Mouse (Mus musculus) ES-Bruce4 (cell line): ENCODE results near the gene Serbp1. TPM values are rescaled to one million over a fixed set of nuclear protein-coding genes. Genes with fewer than 3 reads are reported as not detected.

Source experiments
- H3K27ac ChIP-seq: 2 replicates; pipeline ENCODE4 v1.5.1; 2012; ENCODE audit warnings: low read length, inconsistent platforms; ENCODE audit not compliant: insufficient read depth
- H3K27me3 ChIP-seq: 2 replicates; pipeline ENCODE4 v1.6.1; 2012; ENCODE audit warnings: mild to moderate bottlenecking, low read length, inconsistent platforms; ENCODE audit not compliant: control insufficient read depth, poor library complexity, insufficient read depth, severe bottlenecking
- H3K36me3 ChIP-seq: 2 replicates; pipeline ENCODE4 v1.6.1; 2012; ENCODE audit warnings: inconsistent platforms, mild to moderate bottlenecking, low read length, moderate library complexity; ENCODE audit not compliant: control insufficient read depth, poor library complexity, insufficient read depth, severe bottlenecking
- H3K4me1 ChIP-seq: one replicate; pipeline ENCODE4 v1.8.1; 2011; ENCODE audit warnings: low read length; ENCODE audit not compliant: control insufficient read depth, insufficient read depth
- H3K4me3 ChIP-seq: 2 replicates; pipeline ENCODE4 v1.5.1; 2011; ENCODE audit warnings: low read depth, mild to moderate bottlenecking, low read length
- H3K9ac ChIP-seq: 2 replicates; pipeline ENCODE4 v1.6.1; 2012; ENCODE audit warnings: low read depth, mild to moderate bottlenecking, inconsistent platforms; ENCODE audit not compliant: poor library complexity, severe bottlenecking
- H3K9me3 ChIP-seq: replicated peaks from 2 replicates; pipeline ENCODE4 v1.6.1; 2012; ENCODE audit warnings: mild to moderate bottlenecking, low read length, inconsistent platforms; ENCODE audit not compliant: control insufficient read depth, poor library complexity, insufficient read depth, severe bottlenecking
- CTCF ChIP-seq: IDR thresholded peaks from one replicate; pipeline ENCODE4 v1.8.1; 2011; ENCODE audit warnings: low read depth, low read length
- EP300 ChIP-seq: IDR thresholded peaks from 2 replicates; pipeline ENCODE4 v1.6.1; 2011; ENCODE audit warnings: low read depth, low read length; ENCODE audit not compliant: insufficient read depth
- POLR2A ChIP-seq: IDR thresholded peaks from one replicate; pipeline ENCODE4 v1.8.1; 2011; ENCODE audit warnings: low read length; ENCODE audit not compliant: insufficient read depth
- polyA plus RNA-seq: library from polyadenylated mRNA; stranded (reverse); fragments of >200 nt; gene quantifications from 2 replicates; pipeline ENCODE4 v1.2.4, GENCODE M21; 2011; ENCODE audit warnings: low read depth; ENCODE audit not compliant: missing spikeins, insufficient read depth, insufficient read length

Serbp1 gene
- polyA plus RNA-seq, 1 experiment, result 1,955 TPM

DNA sequence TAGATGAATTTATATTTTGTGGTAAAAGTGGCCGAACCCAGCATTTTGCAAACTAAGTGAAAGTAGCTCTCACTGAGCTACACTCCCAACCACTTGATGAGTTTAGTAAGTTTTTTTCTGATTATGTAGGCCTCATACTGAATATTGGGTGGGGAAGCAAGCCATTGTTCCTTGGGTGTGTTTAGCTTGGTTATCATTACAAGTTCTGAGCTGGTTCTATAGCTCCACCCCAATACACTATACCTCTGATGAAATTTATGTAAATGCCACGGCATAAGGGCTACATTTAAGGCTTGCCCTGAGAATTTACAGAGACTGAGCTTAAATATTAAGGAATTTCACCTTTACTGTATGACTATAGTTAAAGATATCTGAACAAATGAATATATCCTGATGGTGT, 31.5 kb downstream of the Serbp1 start:
- H3K9ac ChIP-seq, result peak overlapping the region; percentile 99
- H3K27ac ChIP-seq, result no peak overlapping the region
- H3K4me3 ChIP-seq, result peak overlapping the region; percentile 25; the same call in 1 of the 2 replicates
- H3K36me3 ChIP-seq, result peaks cover 58% of the 10 kb centered on the region
- no peaks in the 10 kb centered on the region for H3K4me1 ChIP-seq
- no peaks in the 10 kb centered on the region for H3K9me3 ChIP-seq
- TF ChIP-seq EP300 (no peak), CTCF (no peak), POLR2A (no peak)
- H3K27me3 ChIP-seq, result no peaks in the 10 kb centered on the region

DNA sequence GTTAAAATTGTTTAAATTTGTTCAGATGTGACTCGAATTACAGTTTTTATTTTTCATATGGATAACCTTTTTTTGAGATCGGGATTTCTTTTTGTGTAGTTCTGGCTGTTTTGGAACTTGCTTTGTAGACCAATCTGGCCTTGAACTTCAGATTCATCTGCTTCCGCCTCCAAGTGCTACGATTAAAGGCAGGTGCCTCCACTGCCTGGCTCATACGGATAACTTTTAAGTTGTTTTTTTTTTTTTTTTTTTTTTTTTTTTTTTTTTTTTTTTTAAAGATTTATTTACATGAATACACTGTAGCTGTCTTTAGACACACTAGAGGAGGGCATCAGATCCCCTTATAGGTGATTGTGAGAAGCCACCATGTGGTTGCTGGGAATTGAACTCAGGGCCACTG, 40.0 kb downstream of the Serbp1 start:
- H3K4me1 ChIP-seq, result no peaks in the 10 kb centered on the region
- H3K27ac ChIP-seq, result no peak overlapping the region
- no peak overlapping the region; the same call in 1 of the 2 replicates for H3K9ac ChIP-seq
- no peaks in the 10 kb centered on the region for H3K9me3 ChIP-seq
- H3K36me3 ChIP-seq, result peaks cover 90% of the 10 kb centered on the region
- TF ChIP-seq EP300, result no peak
- TF ChIP-seq CTCF, result no peak
- no peak for TF ChIP-seq POLR2A
- no peak overlapping the region for H3K4me3 ChIP-seq
- no peaks in the 10 kb centered on the region for H3K27me3 ChIP-seq

DNA sequence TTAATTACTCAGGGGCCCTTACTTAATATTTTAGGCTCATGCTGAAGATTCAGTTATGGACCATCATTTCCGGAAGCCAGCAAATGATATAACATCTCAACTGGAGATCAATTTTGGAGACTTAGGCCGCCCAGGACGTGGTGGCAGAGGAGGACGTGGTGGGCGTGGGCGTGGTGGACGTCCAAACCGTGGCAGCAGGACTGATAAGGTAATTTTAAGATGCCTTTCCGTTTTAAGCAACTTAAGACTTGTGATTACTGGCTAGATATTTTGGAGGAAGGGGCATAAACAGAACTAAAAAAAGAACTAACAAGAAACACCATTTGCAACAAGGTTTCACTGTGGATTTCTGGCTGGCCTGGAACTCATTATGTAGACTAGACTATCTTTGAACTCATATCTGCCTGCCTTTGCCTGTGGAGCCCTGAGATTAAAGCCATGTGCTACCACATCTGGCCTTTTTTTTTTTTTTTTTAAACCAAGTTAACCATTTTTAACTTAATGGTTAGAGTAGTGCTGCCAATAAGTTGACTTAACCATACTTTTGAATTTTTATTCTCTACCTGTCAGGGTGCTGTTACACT, 43.7 kb downstream of the Serbp1 start:
- Histone ChIP-seq H3K27ac (no peak overlapping the region), H3K4me3 (no peak overlapping the region), H3K36me3 (peaks cover 84% of the 10 kb centered on the region), H3K9me3 (no peaks in the 10 kb centered on the region), H3K4me1 (no peaks in the 10 kb centered on the region), H3K27me3 (no peaks in the 10 kb centered on the region), H3K9ac (no peak overlapping the region)
- no peak for TF ChIP-seq POLR2A
- TF ChIP-seq CTCF, result no peak
- no peak for TF ChIP-seq EP300

GRCm38 (mm10) chr6:67282897-67283296, 44.9 kb downstream of the Serbp1 start:
- H3K4me1 ChIP-seq, result no peaks in the 10 kb centered on the region
- H3K9ac ChIP-seq, result no peak overlapping the region
- H3K9me3 ChIP-seq, result no peaks in the 10 kb centered on the region
- no peaks in the 10 kb centered on the region for H3K27me3 ChIP-seq
- H3K4me3 ChIP-seq, result no peak overlapping the region
- no peak overlapping the region for H3K27ac ChIP-seq
- TF ChIP-seq POLR2A (no peak), CTCF (no peak), EP300 (no peak)
- H3K36me3 ChIP-seq, result peaks cover 79% of the 10 kb centered on the region

- TF ChIP-seq CTCF (no peak), POLR2A (no peak), EP300 (no peak)
- no peak overlapping the region for H3K9ac ChIP-seq
- H3K4me1 ChIP-seq, result no peaks in the 10 kb centered on the region
- peak overlapping the region; percentile 32 for H3K27ac ChIP-seq
- no peaks in the 10 kb centered on the region for H3K27me3 ChIP-seq
- peaks cover 26% of the 10 kb centered on the region for H3K36me3 ChIP-seq
- H3K4me3 ChIP-seq, result no peak overlapping the region
- H3K9me3 ChIP-seq, result no peaks in the 10 kb centered on the region
Observed at GRCm38 (mm10) chr6:67292042-67292623, 54.2 kb downstream of the Serbp1 start.

DNA sequence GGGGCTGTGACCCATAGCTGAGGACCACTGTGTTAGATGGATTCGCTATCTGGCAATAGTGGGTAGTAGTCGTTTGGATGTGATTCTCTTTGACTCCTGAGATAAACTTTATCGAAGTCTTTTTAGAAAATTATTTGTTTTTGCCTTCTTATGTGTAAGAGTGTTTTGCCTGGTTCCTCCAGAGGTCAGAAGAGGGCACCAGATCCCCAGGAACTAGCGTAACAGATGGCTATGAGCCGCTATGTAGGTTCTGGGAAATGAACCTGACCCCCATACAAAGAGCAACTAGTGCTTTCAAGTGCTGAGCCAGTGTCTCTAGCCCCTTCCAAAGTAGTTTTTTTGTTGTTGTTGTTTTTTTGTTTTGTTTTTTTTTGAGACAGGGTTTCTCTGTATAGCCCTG, 58.1 kb downstream of the Serbp1 start:
- H3K9me3 ChIP-seq, result no peaks in the 10 kb centered on the region
- no peak overlapping the region for H3K27ac ChIP-seq
- TF ChIP-seq EP300 (no peak), CTCF (no peak), POLR2A (no peak)
- H3K4me1 ChIP-seq, result no peaks in the 10 kb centered on the region
- no peak overlapping the region for H3K4me3 ChIP-seq
- H3K9ac ChIP-seq, result no peak overlapping the region
- peaks cover 3% of the 10 kb centered on the region; the same call in 1 of the 2 replicates for H3K36me3 ChIP-seq
- no peaks in the 10 kb centered on the region for H3K27me3 ChIP-seq
